Mouse (Mus musculus) liver, embryonic 12.5 days (tissue): Measurements from ENCODE around the gene Tmem80. TPM values are rescaled to one million over a fixed set of nuclear protein-coding genes. Genes with fewer than 3 reads are reported as not detected.

Experiments
- ATAC-seq: fragments of 200-750 bp; cut with Nextera tagmentation; 2 replicates; pipeline ENCODE4 v1.8.0; 2017; ENCODE audit warnings: moderate number of reproducible peaks, mild to moderate bottlenecking, moderate library complexity
- H3K27ac ChIP-seq: fragments of 300-500 bp; sonication (generic); 2 replicates; pipeline ENCODE4 v1.5.1; 2016; ENCODE audit warnings: mild to moderate bottlenecking
- H3K27me3 ChIP-seq: fragments of 300-500 bp; sonication (generic); replicated peaks from 2 replicates; pipeline ENCODE4 v1.6.1; 2016; ENCODE audit warnings: mild to moderate bottlenecking, moderate library complexity
- H3K36me3 ChIP-seq: fragments of 300-500 bp; sonication (generic); 2 replicates; pipeline ENCODE4 v1.6.1; 2016; ENCODE audit warnings: mild to moderate bottlenecking, moderate library complexity
- H3K4me1 ChIP-seq: fragments of 300-500 bp; sonication (generic); 2 replicates; pipeline ENCODE4 v1.6.1; 2016
- H3K4me2 ChIP-seq: fragments of 300-500 bp; sonication (generic); 2 replicates; pipeline ENCODE4 v1.6.1; 2016; ENCODE audit warnings: mild to moderate bottlenecking, moderate library complexity
- H3K4me3 ChIP-seq: fragments of 300-500 bp; sonication (generic); 2 replicates; pipeline ENCODE4 v1.5.1; 2016; ENCODE audit warnings: mild to moderate bottlenecking, moderate library complexity
- H3K9ac ChIP-seq: fragments of 300-500 bp; sonication (generic); 2 replicates; pipeline ENCODE4 v1.6.1; 2016; ENCODE audit warnings: mild to moderate bottlenecking, moderate library complexity
- H3K9me3 ChIP-seq: fragments of 300-500 bp; sonication (generic); replicated peaks from 2 replicates; pipeline ENCODE4 v1.6.1; 2016; ENCODE audit warnings: mild to moderate bottlenecking, moderate library complexity
- WGBS: fragments of 180-500 bp; shearing (Covaris S2); methylation state at CpG from one replicate; pipeline ENCODE4 v1.1.7; 2016; ENCODE audit not compliant: insufficient replicate concordance; 5-methylcytosine and 5-hydroxymethylcytosine counted together
- polyA plus RNA-seq: library from polyadenylated mRNA; unstranded; fragments of >200 nt; fragmentation: Nextera tagmentation; extraction: Ambion mirVana; gene quantifications from 2 replicates; pipeline ENCODE4 v1.2.1, GENCODE M21; 2016

Gene Tmem80
- polyA plus RNA-seq, 1 experiment from 2014 or later = 24.3 TPM

- ATAC-seq = no peak
- Histone ChIP-seq H3K4me3 (no peak overlapping the region), H3K9ac (no peak overlapping the region), H3K36me3 (peaks cover 63% of the 10 kb centered on the region), H3K27me3 (peaks cover 24% of the 10 kb centered on the region), H3K27ac (no peak overlapping the region), H3K4me1 (peaks cover 19% of the 10 kb centered on the region), H3K4me2 (no peak overlapping the region), H3K9me3 (no peaks in the 10 kb centered on the region)
- 85% methylated on average over 8 of the region's 8 CpGs for WGBS
These were observed 28.4 kb upstream of the Tmem80 start for GRCm38 (mm10) chr7:141299175-141299574.

- peaks cover 85% of the 10 kb centered on the region for H3K36me3 ChIP-seq
- no peak for ATAC-seq
- H3K27ac ChIP-seq = no peak overlapping the region
- no peak overlapping the region for H3K9ac ChIP-seq
- H3K9me3 ChIP-seq = no peaks in the 10 kb centered on the region
- no peak overlapping the region for H3K4me2 ChIP-seq
- 88% methylated on average over 9 of the region's 9 CpGs for WGBS
- H3K4me1 ChIP-seq = peaks cover 11% of the 10 kb centered on the region; the same call in 1 of the 2 replicates
- H3K27me3 ChIP-seq = peaks cover 2% of the 10 kb centered on the region
- H3K4me3 ChIP-seq = no peak overlapping the region
These were observed 26.2 kb upstream of the Tmem80 start for GRCm38 (mm10) chr7:141301386-141301785.

- no peak overlapping the region for H3K4me3 ChIP-seq
- peaks cover 7% of the 10 kb centered on the region; the same call in 1 of the 2 replicates for H3K4me1 ChIP-seq
- H3K9me3 ChIP-seq = no peaks in the 10 kb centered on the region
- no peak for ATAC-seq
- peaks cover 88% of the 10 kb centered on the region for H3K36me3 ChIP-seq
- H3K27me3 ChIP-seq = no peaks in the 10 kb centered on the region
- 75% methylated on average over 1 of the region's 1 CpGs for WGBS
- no peak overlapping the region for H3K4me2 ChIP-seq
- H3K9ac ChIP-seq = no peak overlapping the region
- H3K27ac ChIP-seq = no peak overlapping the region
These were observed 24.8 kb upstream of the Tmem80 start for GRCm38 (mm10) chr7:141302702-141303268.

- Histone ChIP-seq H3K4me2 (no peak overlapping the region), H3K4me1 (no peaks in the 10 kb centered on the region), H3K36me3 (peaks cover 100% of the 10 kb centered on the region), H3K4me3 (no peak overlapping the region), H3K9me3 (no peaks in the 10 kb centered on the region), H3K27ac (no peak overlapping the region), H3K27me3 (no peaks in the 10 kb centered on the region), H3K9ac (no peak overlapping the region)
- WGBS = 91% methylated on average over 4 of the region's 4 CpGs
- no peak for ATAC-seq
These were observed 23.0 kb upstream of the Tmem80 start for GRCm38 (mm10) chr7:141304537-141304936.

GRCm38 (mm10) chr7:141314416-141314815 is 13.1 kb upstream of the Tmem80 start:
- H3K4me3 ChIP-seq = no peak overlapping the region
- no peaks in the 10 kb centered on the region for H3K27me3 ChIP-seq
- H3K36me3 ChIP-seq = peaks cover 99% of the 10 kb centered on the region
- ATAC-seq = no peak
- H3K9ac ChIP-seq = no peak overlapping the region
- no peaks in the 10 kb centered on the region for H3K9me3 ChIP-seq
- H3K4me2 ChIP-seq = no peak overlapping the region
- H3K27ac ChIP-seq = no peak overlapping the region
- WGBS = 77% methylated on average over 2 of the region's 2 CpGs
- H3K4me1 ChIP-seq = no peaks in the 10 kb centered on the region

- 70% methylated on average over 8 of the region's 8 CpGs for WGBS
- Histone ChIP-seq H3K36me3 (peaks cover 99% of the 10 kb centered on the region), H3K4me1 (no peaks in the 10 kb centered on the region)
These were observed 12.5 kb upstream of the Tmem80 start for GRCm38 (mm10) chr7:141315076-141315475.

GRCm38 (mm10) chr7:141315974-141316373 is 11.6 kb upstream of the Tmem80 start:
- Histone ChIP-seq H3K27me3 (no peaks in the 10 kb centered on the region), H3K4me2 (no peak overlapping the region), H3K9ac (no peak overlapping the region), H3K4me3 (no peak overlapping the region), H3K9me3 (no peaks in the 10 kb centered on the region), H3K27ac (no peak overlapping the region), H3K4me1 (no peaks in the 10 kb centered on the region), H3K36me3 (peaks cover 99% of the 10 kb centered on the region)
- peak; percentile 37; the same call in 1 of the 2 replicates for ATAC-seq
- WGBS = 69% methylated on average over 5 of the region's 5 CpGs

More at GRCm38 (mm10) chr7:141315076-141315475, 12.5 kb upstream of the Tmem80 start:
- no peak overlapping the region for H3K9ac ChIP-seq
- H3K9me3 ChIP-seq = no peaks in the 10 kb centered on the region
- H3K27ac ChIP-seq = no peak overlapping the region
- H3K4me3 ChIP-seq = no peak overlapping the region
- ATAC-seq = no peak
- no peak overlapping the region for H3K4me2 ChIP-seq
- no peaks in the 10 kb centered on the region for H3K27me3 ChIP-seq

GRCm38 (mm10) chr7:141317619-141318132 is 9.9 kb upstream of the Tmem80 start:
- Histone ChIP-seq H3K9ac (no peak overlapping the region), H3K27ac (no peak overlapping the region), H3K27me3 (no peaks in the 10 kb centered on the region), H3K4me2 (no peak overlapping the region), H3K36me3 (peaks cover 99% of the 10 kb centered on the region), H3K4me3 (no peak overlapping the region), H3K4me1 (no peaks in the 10 kb centered on the region), H3K9me3 (no peaks in the 10 kb centered on the region)
- WGBS = 68% methylated on average over 1 of the region's 1 CpGs
- no peak for ATAC-seq

GRCm38 (mm10) chr7:141319446-141319845 is 8.1 kb upstream of the Tmem80 start:
- WGBS = 75% methylated on average over 2 of the region's 2 CpGs
- Histone ChIP-seq H3K27ac (no peak overlapping the region), H3K4me2 (no peak overlapping the region), H3K4me3 (no peak overlapping the region), H3K9ac (no peak overlapping the region), H3K9me3 (no peaks in the 10 kb centered on the region), H3K27me3 (no peaks in the 10 kb centered on the region), H3K4me1 (peaks cover 5% of the 10 kb centered on the region), H3K36me3 (peaks cover 100% of the 10 kb centered on the region)
- ATAC-seq = no peak

- H3K4me2 ChIP-seq = 0 out of 2 replicates have a peak overlapping the region, but pooled peaks have one; percentile 3
- no peaks in the 10 kb centered on the region for H3K9me3 ChIP-seq
- H3K27me3 ChIP-seq = no peaks in the 10 kb centered on the region
- H3K4me3 ChIP-seq = no peak overlapping the region
- no peak overlapping the region for H3K27ac ChIP-seq
- 0 out of 2 replicates have a peak overlapping the region, but pooled peaks have one; percentile 17 for H3K9ac ChIP-seq
- no peak for ATAC-seq
- peaks cover 44% of the 10 kb centered on the region for H3K4me1 ChIP-seq
- 78% methylated on average over 1 of the region's 1 CpGs for WGBS
- peaks cover 50% of the 10 kb centered on the region for H3K36me3 ChIP-seq
These were observed 2.9 kb upstream of the Tmem80 start for GRCm38 (mm10) chr7:141324686-141325085.

- Histone ChIP-seq H3K9ac (peak overlapping the region; percentile 93), H3K9me3 (no peaks in the 10 kb centered on the region), H3K4me2 (peak overlapping the region; percentile 86), H3K27ac (peak overlapping the region; percentile 97), H3K27me3 (no peaks in the 10 kb centered on the region), H3K4me3 (peak overlapping the region; percentile 74), H3K36me3 (peaks cover 36% of the 10 kb centered on the region), H3K4me1 (peaks cover 44% of the 10 kb centered on the region)
- WGBS = 5% methylated on average over 35 of the region's 35 CpGs
- peak; percentile 25 for ATAC-seq
These were observed 743 bp upstream of the Tmem80 start for GRCm38 (mm10) chr7:141326546-141327446.
